Mouse (Mus musculus) urinary bladder, postnatal 14 days (tissue): ENCODE data around the gene Scd3.
"Not testable (repeated sequence)": the region's sequence is repeated elsewhere in the genome, so short reads cannot be mapped to it uniquely, and the experiment has no call there.

Experiments used
- DNase-seq: peaks from one replicate; pipeline ENCODE4 v3.0.0; 2021; ENCODE audit warnings: low spot score

Gene Scd3

GRCm38 (mm10) chr19:44273711-44274110 lies 70.6 kb downstream of the Scd3 start:
- DNase-seq, result no peak

GRCm38 (mm10) chr19:44274452-44274851 lies 71.4 kb downstream of the Scd3 start:
- DNase-seq, result no peak

GRCm38 (mm10) chr19:44275418-44275817 lies 72.3 kb downstream of the Scd3 start:
- DNase-seq, result no peak

- no peak for DNase-seq
These were observed 73.8 kb downstream of the Scd3 start for GRCm38 (mm10) chr19:44276861-44277260.

- DNase-seq, result no peak
These were observed 74.9 kb downstream of the Scd3 start for GRCm38 (mm10) chr19:44277931-44278330.

- DNase-seq, result peak; percentile 82
These were observed 77.7 kb downstream of the Scd3 start for GRCm38 (mm10) chr19:44280755-44281154.

GRCm38 (mm10) chr19:44281825-44282447 lies 78.9 kb downstream of the Scd3 start:
- DNase-seq, result not testable (repeated sequence)

- no peak for DNase-seq
These were observed 79.6 kb downstream of the Scd3 start for GRCm38 (mm10) chr19:44282534-44283156.

GRCm38 (mm10) chr19:44283157-44284024 lies 80.3 kb downstream of the Scd3 start:
- DNase-seq, result no peak

GRCm38 (mm10) chr19:44284025-44284695 lies 81.1 kb downstream of the Scd3 start:
- DNase-seq, result peak; percentile 94

GRCm38 (mm10) chr19:44284723-44285122 lies 81.7 kb downstream of the Scd3 start:
- peak; percentile 62 for DNase-seq

- no peak for DNase-seq
These were observed 82.5 kb downstream of the Scd3 start for GRCm38 (mm10) chr19:44285554-44285953.

GRCm38 (mm10) chr19:44286109-44286508 lies 83.0 kb downstream of the Scd3 start:
- DNase-seq, result no peak

- no peak for DNase-seq
These were observed 84.5 kb downstream of the Scd3 start for GRCm38 (mm10) chr19:44287415-44288110.

- DNase-seq, result no peak
These were observed 89.0 kb downstream of the Scd3 start for GRCm38 (mm10) chr19:44292083-44292482.

GRCm38 (mm10) chr19:44292483-44292882 lies 89.4 kb downstream of the Scd3 start:
- no peak for DNase-seq

- no peak for DNase-seq
These were observed 90.1 kb downstream of the Scd3 start, which contains the start of gene Scd2 for GRCm38 (mm10) chr19:44292941-44293768. TSS of gene Scd2 (plus strand) at chr19:44293674.
